Mouse (Mus musculus): ENCODE results near the gene Hoxb5.
A peak's percentile ranks its signal among the peaks of the same experiment; 100 is the strongest.

Hoxb5 gene

DNA sequence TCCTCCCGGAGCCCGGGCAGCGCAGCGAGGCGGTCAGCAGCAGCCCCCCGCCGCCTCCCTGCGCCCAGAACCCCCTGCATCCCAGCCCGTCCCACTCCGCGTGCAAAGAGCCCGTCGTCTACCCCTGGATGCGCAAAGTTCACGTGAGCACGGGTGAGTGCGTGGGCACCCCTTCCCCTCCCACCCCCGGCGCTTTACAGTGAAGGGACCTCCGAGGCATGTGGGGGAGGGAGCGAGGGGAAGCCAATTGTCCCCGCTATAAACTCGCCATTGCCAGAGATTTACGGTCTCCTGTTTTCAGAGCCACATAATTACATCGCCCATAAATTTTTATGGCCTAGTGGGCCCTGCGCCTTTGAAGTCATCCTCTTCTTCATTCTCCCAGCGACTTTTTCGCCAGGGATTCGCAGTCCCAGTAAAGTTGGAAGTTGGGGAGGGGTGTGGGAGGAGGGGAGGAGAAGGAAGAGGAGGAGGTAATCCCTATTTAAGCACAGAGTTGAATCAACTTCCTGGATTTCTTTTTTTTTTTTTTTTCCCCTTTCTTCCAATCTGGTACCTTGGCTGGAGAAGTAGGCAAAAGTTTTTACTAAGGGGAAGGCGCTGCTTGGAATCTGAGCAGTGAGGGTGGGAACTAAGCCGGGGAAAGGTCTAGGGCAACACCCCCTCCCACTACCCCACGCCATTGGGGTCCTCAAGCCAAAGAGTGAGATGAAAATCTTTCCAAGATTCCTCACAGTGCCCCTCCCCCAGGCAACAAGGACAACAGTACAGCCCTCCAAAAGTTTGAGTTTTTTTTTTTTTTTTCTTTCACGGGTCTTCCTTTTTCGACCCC, 16.2 kb downstream of the Hoxb5 start:
- DNase-seq (ENCODE audit: low read depth, low spot score): peak; percentile 51

- peak; percentile 61 for DNase-seq (ENCODE audit: low read depth, low spot score)
Measured at GRCm38 (mm10) chr11:96319910-96320309, 16.8 kb downstream of the Hoxb5 start.

DNA sequence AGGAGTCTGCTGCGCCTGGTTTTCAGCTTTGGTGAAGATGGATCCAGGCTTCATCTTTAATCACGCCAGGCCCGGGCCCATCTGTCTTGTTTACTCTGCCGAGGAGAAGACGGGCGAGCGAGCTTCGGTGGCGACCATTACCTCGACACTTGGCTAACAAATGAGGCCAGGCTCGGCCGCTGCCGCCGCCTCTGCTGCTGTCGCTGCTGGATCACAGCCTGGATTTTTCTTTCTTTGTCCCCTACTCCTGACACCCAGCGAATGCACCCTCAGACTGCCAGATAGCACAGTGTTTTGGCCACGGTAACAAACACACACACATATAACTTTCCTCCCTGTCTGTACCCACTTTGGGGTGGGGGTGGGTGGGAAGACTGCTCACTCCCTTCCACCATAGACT, 17.6 kb downstream of the Hoxb5 start:
- peak; percentile 49 for DNase-seq (ENCODE audit: low read depth, low spot score)

DNA sequence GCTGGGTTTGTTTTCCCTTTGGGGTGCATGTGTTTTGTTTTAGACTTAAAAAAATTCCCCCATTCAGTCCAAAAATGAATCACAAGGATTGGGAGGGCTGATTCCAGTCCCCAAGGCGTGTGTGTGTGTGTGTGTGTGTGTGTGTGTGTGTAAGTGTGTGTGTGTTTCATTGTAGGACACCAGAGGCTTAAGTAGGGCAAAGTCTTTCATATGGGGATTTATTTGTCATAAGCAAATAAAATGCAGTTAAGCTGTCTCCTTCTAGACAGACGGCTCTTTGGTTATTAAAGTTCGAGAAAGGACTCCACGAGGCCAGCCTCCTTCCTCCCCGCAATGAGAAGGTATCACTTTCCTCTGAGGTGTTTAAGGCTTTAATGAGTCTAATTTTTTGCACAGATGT, 18.7 kb downstream of the Hoxb5 start:
- no peak for DNase-seq (ENCODE audit: low read depth, low spot score)

DNA sequence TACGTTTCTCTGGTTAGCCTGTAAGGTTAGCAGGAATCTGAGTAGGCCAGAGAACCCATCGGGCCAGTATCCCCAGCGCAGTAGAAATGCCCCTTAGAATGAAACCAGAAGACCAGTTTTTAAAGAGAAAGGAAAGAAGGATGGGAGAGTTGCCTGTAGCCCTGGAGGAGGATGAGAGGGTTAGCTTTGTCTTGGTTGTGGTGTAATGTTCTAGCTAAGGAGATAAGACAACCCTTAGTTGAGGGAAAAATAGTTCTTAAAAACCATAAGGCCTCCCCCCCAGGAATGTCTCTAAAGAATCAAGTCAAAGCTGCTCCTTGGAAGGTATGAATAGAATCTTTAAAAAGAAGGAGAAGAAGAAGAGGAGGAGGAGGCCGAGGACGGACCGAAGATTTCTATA, 19.6 kb downstream of the Hoxb5 start:
- no peak for DNase-seq (ENCODE audit: low read depth, low spot score)

GRCm38 (mm10) chr11:96323154-96323553, 20.0 kb downstream of the Hoxb5 start, which contains the start of gene Hoxb3:
Gene Hoxb3 (plus strand): TSS chr11:96323326.
- no peak for DNase-seq (ENCODE audit: low read depth, low spot score)

DNA sequence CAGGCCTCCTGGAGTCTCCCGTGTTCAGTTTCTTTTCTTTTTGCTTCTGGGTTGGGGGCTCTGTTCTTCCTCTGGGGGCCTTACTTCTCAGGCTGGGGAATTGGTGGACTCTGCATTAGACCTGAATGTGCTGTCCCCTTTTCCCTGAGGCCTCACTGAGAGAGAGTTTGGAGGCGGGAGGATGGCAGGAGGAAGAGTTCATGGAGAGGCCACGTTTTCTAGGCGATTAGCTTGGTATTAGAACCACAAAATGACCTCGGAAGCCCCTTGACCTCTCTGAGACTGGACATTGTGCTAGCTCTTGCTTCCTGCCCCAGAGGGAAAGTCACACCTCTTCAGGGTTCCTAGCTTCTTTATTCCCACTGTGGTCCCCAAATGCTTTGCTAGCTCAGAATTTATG, 21.0 kb downstream of the Hoxb5 start:
- DNase-seq (ENCODE audit: low read depth, low spot score): no peak

DNA sequence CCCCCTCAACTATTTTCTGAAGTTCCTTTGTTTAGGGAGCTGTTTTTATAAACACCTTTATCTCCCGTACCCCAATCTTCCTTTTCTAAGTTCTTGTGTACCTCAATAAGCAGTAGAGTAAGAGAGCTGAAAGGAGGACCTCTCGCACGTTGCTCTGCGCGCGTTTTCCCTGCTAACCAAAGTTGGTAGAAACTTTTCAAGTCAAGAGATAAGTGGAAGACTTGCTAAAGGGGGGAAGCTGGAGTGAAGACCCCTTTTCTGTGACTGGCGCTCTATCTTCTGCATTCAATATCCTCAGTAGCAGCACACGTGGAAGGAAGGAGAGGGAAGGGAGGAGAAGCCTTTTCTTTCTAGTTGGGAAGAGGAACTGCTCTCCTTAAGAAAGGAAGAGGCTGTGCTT, 21.8 kb downstream of the Hoxb5 start:
- no peak for DNase-seq (ENCODE audit: low read depth, low spot score)

- peak; percentile 34 for DNase-seq (ENCODE audit: low read depth, low spot score)
Measured at GRCm38 (mm10) chr11:96325747-96326212, 22.6 kb downstream of the Hoxb5 start.

- no peak for DNase-seq (ENCODE audit: low read depth, low spot score)
Measured at GRCm38 (mm10) chr11:96326705-96327104, 23.6 kb downstream of the Hoxb5 start.

DNA sequence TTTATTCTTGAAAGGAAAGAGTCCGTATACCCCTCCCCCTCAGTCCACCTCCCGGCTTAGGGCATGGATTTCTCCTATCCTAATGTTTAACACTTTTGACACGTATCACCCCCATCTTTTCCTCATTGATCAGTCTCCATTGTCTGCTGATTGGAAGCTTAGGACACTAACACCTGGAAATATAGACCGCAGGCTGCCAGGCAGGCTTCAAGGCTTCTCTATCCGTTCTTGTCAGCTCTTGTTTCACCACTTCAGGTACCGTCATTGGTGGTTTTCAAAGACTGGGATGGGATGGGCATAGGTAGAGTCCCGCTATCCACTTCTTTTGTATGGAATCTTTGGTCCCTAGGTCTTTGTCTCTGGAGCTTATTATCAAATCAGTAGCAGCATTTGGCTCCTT, 24.0 kb downstream of the Hoxb5 start:
- no peak for DNase-seq (ENCODE audit: low read depth, low spot score)

GRCm38 (mm10) chr11:96327750-96328149, 24.6 kb downstream of the Hoxb5 start:
- no peak for DNase-seq (ENCODE audit: low read depth, low spot score)

DNA sequence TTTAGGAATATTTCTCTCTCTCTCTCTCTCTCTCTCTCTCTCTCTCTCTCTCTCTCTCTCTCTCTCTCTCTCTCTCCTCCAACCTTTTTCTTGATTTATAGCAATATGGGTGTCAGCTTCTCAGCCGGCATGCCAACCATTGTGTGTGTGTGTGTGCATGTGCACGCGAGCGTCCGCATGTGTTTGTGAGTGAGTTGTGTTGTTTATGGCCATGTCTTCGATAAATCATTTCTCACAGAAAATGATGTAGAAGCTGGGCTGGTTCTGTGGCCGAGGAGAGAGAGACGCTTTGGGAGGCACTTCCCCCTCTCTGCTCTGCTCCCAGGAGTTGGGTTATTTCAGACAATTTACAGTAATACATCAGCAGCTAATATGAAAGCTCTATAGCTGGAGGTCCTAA, 25.5 kb downstream of the Hoxb5 start:
- no peak for DNase-seq (ENCODE audit: low read depth, low spot score)

GRCm38 (mm10) chr11:96332105-96332504, 29.0 kb downstream of the Hoxb5 start:
- peak; percentile 45 for DNase-seq (ENCODE audit: low read depth, low spot score)

GRCm38 (mm10) chr11:96332618-96333032, 29.5 kb downstream of the Hoxb5 start:
- DNase-seq (ENCODE audit: low read depth, low spot score): peak; percentile 50

DNA sequence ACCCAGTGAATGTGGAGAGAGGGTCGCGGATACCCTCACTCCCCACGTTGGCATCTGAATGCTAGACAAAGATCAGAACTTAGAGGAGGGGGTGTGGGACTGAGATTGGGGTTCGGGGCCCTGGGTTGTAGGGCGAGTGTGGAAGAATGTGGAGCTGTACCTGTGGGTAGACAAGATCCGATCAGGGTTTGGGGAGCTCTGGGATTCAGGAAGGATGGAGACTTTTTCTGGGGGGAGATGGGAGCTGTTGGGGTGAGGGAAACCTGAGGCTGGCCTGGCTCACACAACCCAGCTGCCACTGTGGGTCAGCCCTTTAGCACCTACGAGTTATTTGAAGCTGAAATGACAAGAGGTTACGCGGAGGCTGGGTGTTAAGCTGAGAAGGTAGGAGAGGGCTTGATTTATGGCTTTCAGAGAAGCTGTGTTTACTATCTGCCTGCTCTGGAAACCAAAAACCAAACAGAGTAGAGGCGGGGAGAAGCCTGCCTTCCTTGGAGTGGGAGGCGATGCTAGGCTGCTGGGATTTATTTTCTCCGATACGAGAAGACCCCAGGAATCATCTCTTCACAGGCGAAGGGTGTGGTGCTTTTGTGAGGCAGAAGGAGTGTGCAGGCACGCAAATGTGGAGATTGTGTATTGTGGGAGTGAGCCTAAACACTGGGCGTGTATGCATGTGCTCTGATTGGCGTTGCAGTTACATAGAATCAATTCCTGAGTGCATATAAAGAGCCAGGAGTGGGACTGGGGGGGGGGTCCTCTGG, 30.3 kb downstream of the Hoxb5 start:
- DNase-seq (ENCODE audit: low read depth, low spot score): no peak

DNA sequence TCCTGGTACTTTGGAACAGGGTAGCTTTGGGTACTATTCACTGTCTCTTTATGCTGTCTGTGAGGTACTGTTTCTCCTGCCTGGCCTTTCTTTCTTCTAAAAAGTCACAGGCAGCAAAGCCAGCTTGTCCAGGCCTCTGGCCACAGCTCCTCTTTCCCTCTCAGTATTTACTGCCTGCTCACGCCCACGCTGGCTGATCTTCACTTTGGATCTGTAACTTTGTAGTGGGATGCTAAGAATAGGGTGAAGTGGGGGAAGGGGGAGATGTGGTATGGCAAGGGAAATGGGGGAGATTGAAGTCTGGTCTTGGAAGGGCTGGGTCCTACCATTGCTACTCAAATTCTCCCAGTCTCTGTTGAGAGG, 30.8 kb downstream of the Hoxb5 start:
- no peak for DNase-seq (ENCODE audit: low read depth, low spot score)

DNA sequence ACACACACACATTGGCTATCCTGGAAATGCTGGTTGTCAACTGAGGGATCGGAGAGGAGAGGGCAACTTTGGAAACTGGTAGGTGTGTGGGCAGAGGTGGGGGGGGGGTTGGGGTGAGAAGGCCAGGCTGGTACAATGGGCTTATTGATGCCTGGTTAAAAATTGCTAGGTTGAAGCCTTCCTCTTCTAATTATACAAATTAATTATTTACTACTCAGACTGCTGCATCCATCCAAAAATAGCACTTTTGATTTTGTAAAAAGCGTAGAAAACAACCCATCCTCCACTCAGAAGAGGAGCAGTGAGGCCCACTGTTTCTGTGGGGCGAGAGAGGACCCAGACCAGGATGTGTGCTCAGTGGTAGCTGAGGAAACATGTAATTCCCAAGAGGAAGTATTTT, 31.9 kb downstream of the Hoxb5 start:
- DNase-seq (ENCODE audit: low read depth, low spot score): no peak

GRCm38 (mm10) chr11:96336597-96336996, 33.5 kb downstream of the Hoxb5 start:
- DNase-seq (ENCODE audit: low read depth, low spot score): no peak

DNA sequence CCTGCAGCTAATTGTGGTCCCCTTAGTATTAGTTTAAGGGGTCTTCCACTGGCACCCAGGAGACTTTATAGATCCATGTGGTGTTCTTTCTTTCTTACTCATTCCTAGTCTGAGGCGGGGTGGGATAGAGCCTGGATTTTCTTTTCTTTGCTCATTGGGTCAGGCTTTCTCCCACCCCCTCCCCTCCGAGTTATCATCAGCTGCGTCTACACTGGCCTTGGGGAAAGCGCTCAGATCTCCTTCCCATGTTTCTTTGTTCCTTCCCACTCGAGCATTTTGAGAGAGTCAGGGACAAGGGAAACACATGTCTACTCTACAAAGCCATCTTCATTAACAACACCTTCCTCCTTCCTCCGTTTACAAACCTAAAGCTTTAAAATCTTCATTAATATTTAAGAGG, 33.9 kb downstream of the Hoxb5 start:
- no peak for DNase-seq (ENCODE audit: low read depth, low spot score)

- DNase-seq (ENCODE audit: low read depth, low spot score): no peak
Measured at GRCm38 (mm10) chr11:96338957-96339855, 36.1 kb downstream of the Hoxb5 start.
